Mouse (Mus musculus) forebrain, embryonic 15.5 days (tissue): ENCODE results near the gene Zbtb17. TPM values are rescaled to one million over a fixed set of nuclear protein-coding genes. Genes with fewer than 3 reads are reported as not detected.

Experiments used
- ATAC-seq: fragments of 200-750 bp; cut with Nextera tagmentation; replicated peaks from 2 replicates; pipeline ENCODE4 v1.8.0; 2017; ENCODE audit warnings: mild to moderate bottlenecking, moderate TSS enrichment, moderate library complexity
- H3K27ac ChIP-seq: fragments of 300-500 bp; sonication (generic); replicated peaks from 2 replicates; pipeline ENCODE4 v1.5.1; 2015; ENCODE audit warnings: mild to moderate bottlenecking, inconsistent platforms
- H3K27me3 ChIP-seq: fragments of 300-500 bp; sonication (generic); 2 replicates; pipeline ENCODE4 v1.6.1; 2015; ENCODE audit warnings: inconsistent platforms
- H3K36me3 ChIP-seq: fragments of 300-500 bp; sonication (generic); 2 replicates; pipeline ENCODE4 v1.6.1; 2015; ENCODE audit warnings: mild to moderate bottlenecking, inconsistent platforms
- H3K4me1 ChIP-seq: fragments of 300-500 bp; sonication (generic); 2 replicates; pipeline ENCODE4 v1.6.1; 2015; ENCODE audit warnings: inconsistent platforms
- H3K4me2 ChIP-seq: fragments of 300-500 bp; sonication (generic); replicated peaks from 2 replicates; pipeline ENCODE4 v1.6.1; 2015; ENCODE audit warnings: mild to moderate bottlenecking, inconsistent platforms
- H3K4me3 ChIP-seq: fragments of 300-500 bp; sonication (generic); 2 replicates; pipeline ENCODE4 v1.5.1; 2015; ENCODE audit warnings: mild to moderate bottlenecking, inconsistent platforms
- H3K9ac ChIP-seq: fragments of 300-500 bp; sonication (generic); replicated peaks from 2 replicates; pipeline ENCODE4 v1.6.1; 2015; ENCODE audit warnings: mild to moderate bottlenecking, inconsistent platforms
- H3K9me3 ChIP-seq: fragments of 300-500 bp; sonication (generic); 2 replicates; pipeline ENCODE4 v1.6.1; 2016; ENCODE audit warnings: inconsistent platforms
- WGBS: fragments of 180-500 bp; shearing (Covaris S2); methylation state at CpG from one replicate; pipeline ENCODE4 v1.1.7; 2015; ENCODE audit warnings: mixed read lengths; 5-methylcytosine and 5-hydroxymethylcytosine counted together
- polyA plus RNA-seq: library from polyadenylated mRNA; unstranded; fragments of >200 nt; fragmentation: Nextera tagmentation; extraction: Ambion mirVana; gene quantifications from 2 replicates; pipeline ENCODE4 v1.2.1, GENCODE M21; 2015

Zbtb17 gene
- polyA plus RNA-seq, 1 experiment from 2014 or later = 61.8 TPM

- H3K9me3 ChIP-seq = no peaks in the 10 kb centered on the region
- WGBS = 84% methylated on average over 6 of the region's 6 CpGs
- ATAC-seq = no peak
- H3K4me2 ChIP-seq = no peak overlapping the region
- H3K4me3 ChIP-seq = no peak overlapping the region
- no peak overlapping the region for H3K27ac ChIP-seq
- H3K4me1 ChIP-seq = peaks cover 10% of the 10 kb centered on the region
- no peak overlapping the region for H3K9ac ChIP-seq
- no peaks in the 10 kb centered on the region for H3K36me3 ChIP-seq
- no peaks in the 10 kb centered on the region for H3K27me3 ChIP-seq
These were observed 15.1 kb upstream of the Zbtb17 start for GRCm38 (mm10) chr4:141429381-141429780.

- Histone ChIP-seq H3K4me3 (no peak overlapping the region), H3K36me3 (no peaks in the 10 kb centered on the region), H3K9ac (no peak overlapping the region), H3K4me2 (no peak overlapping the region), H3K27ac (no peak overlapping the region), H3K9me3 (no peaks in the 10 kb centered on the region), H3K27me3 (no peaks in the 10 kb centered on the region), H3K4me1 (peaks cover 10% of the 10 kb centered on the region)
- no peak for ATAC-seq
- WGBS = 48% methylated on average over 9 of the region's 9 CpGs
These were observed 14.6 kb upstream of the Zbtb17 start for GRCm38 (mm10) chr4:141429847-141430246.

- H3K27me3 ChIP-seq = no peaks in the 10 kb centered on the region
- H3K36me3 ChIP-seq = no peaks in the 10 kb centered on the region
- no peak overlapping the region for H3K9ac ChIP-seq
- H3K4me1 ChIP-seq = peaks cover under 1% of the 10 kb centered on the region
- WGBS = 46% methylated on average over 9 of the region's 9 CpGs
- H3K27ac ChIP-seq = no peak overlapping the region
- H3K4me3 ChIP-seq = no peak overlapping the region
- H3K9me3 ChIP-seq = no peaks in the 10 kb centered on the region
- ATAC-seq = no peak
- H3K4me2 ChIP-seq = no peak overlapping the region
These were observed 13.5 kb upstream of the Zbtb17 start for GRCm38 (mm10) chr4:141430997-141431396.

- no peak overlapping the region for H3K27ac ChIP-seq
- WGBS = 64% methylated on average over 14 of the region's 14 CpGs
- H3K36me3 ChIP-seq = no peaks in the 10 kb centered on the region
- no peak overlapping the region for H3K4me2 ChIP-seq
- no peaks in the 10 kb centered on the region for H3K27me3 ChIP-seq
- no peaks in the 10 kb centered on the region for H3K4me1 ChIP-seq
- no peaks in the 10 kb centered on the region for H3K9me3 ChIP-seq
- no peak overlapping the region for H3K9ac ChIP-seq
- ATAC-seq = no peak
- no peak overlapping the region for H3K4me3 ChIP-seq
These were observed 11.8 kb upstream of the Zbtb17 start for GRCm38 (mm10) chr4:141432666-141433065.

GRCm38 (mm10) chr4:141433191-141433590 lies 11.3 kb upstream of the Zbtb17 start:
- ATAC-seq = no peak
- no peak overlapping the region for H3K27ac ChIP-seq
- H3K4me2 ChIP-seq = no peak overlapping the region
- no peaks in the 10 kb centered on the region for H3K9me3 ChIP-seq
- no peaks in the 10 kb centered on the region for H3K27me3 ChIP-seq
- H3K4me3 ChIP-seq = no peak overlapping the region
- no peaks in the 10 kb centered on the region for H3K4me1 ChIP-seq
- 83% methylated on average over 18 of the region's 18 CpGs for WGBS
- H3K36me3 ChIP-seq = no peaks in the 10 kb centered on the region
- H3K9ac ChIP-seq = no peak overlapping the region

GRCm38 (mm10) chr4:141435974-141436373 lies 8.5 kb upstream of the Zbtb17 start, which contains the start of gene Srarp:
TSS of gene Srarp (minus strand) at chr4:141436105.
- H3K36me3 ChIP-seq = no peaks in the 10 kb centered on the region
- H3K4me2 ChIP-seq = no peak within 1 kb of the TSS
- 91% methylated on average over 1 of the region's 1 CpGs for WGBS
- no peak for ATAC-seq
- H3K9me3 ChIP-seq = no peaks in the 10 kb centered on the region
- H3K27me3 ChIP-seq = no peaks in the 10 kb centered on the region
- H3K27ac ChIP-seq = no peak within 1 kb of the TSS
- no peaks in the 10 kb centered on the region for H3K4me1 ChIP-seq
- H3K4me3 ChIP-seq = no peak within 1 kb of the TSS
- no peak within 1 kb of the TSS for H3K9ac ChIP-seq

- Histone ChIP-seq H3K4me2 (no peak overlapping the region), H3K27me3 (no peaks in the 10 kb centered on the region), H3K9ac (no peak overlapping the region), H3K36me3 (no peaks in the 10 kb centered on the region), H3K27ac (no peak overlapping the region), H3K4me3 (no peak overlapping the region), H3K4me1 (peaks cover 6% of the 10 kb centered on the region), H3K9me3 (no peaks in the 10 kb centered on the region)
- whole genome bisulfite sequencing = 86% methylated on average over 12 of the region's 12 CpGs
- no peak for ATAC-seq
These were observed 5.2 kb upstream of the Zbtb17 start for GRCm38 (mm10) chr4:141439083-141439803.

- H3K9me3 ChIP-seq = no peaks in the 10 kb centered on the region
- no peak overlapping the region for H3K27ac ChIP-seq
- H3K27me3 ChIP-seq = no peaks in the 10 kb centered on the region
- peaks cover 15% of the 10 kb centered on the region for H3K4me1 ChIP-seq
- H3K4me2 ChIP-seq = no peak overlapping the region
- ATAC-seq = no peak
- H3K9ac ChIP-seq = no peak overlapping the region
- H3K4me3 ChIP-seq = no peak overlapping the region
- H3K36me3 ChIP-seq = no peaks in the 10 kb centered on the region
These were observed 3.6 kb upstream of the Zbtb17 start for GRCm38 (mm10) chr4:141440877-141441276.

GRCm38 (mm10) chr4:141443641-141444429 lies 619 bp upstream of the Zbtb17 start:
- ATAC-seq = no peak
- Histone ChIP-seq H3K9ac (peak overlapping the region; percentile 88), H3K4me2 (peak overlapping the region; percentile 52), H3K9me3 (no peaks in the 10 kb centered on the region), H3K4me3 (peak overlapping the region; percentile 79), H3K36me3 (peaks cover 17% of the 10 kb centered on the region), H3K4me1 (peaks cover 25% of the 10 kb centered on the region), H3K27ac (no peak overlapping the region), H3K27me3 (no peaks in the 10 kb centered on the region)
- 52% methylated on average over 11 of the region's 11 CpGs for WGBS

GRCm38 (mm10) chr4:141445328-141445720 lies 870 bp downstream of the Zbtb17 start:
- Histone ChIP-seq H3K9me3 (no peaks in the 10 kb centered on the region), H3K4me2 (peak overlapping the region; percentile 80), H3K36me3 (peaks cover 32% of the 10 kb centered on the region), H3K4me3 (peak overlapping the region; percentile 79), H3K4me1 (peaks cover 25% of the 10 kb centered on the region), H3K27me3 (no peaks in the 10 kb centered on the region), H3K27ac (0 out of 2 replicates have a peak overlapping the region, but pooled peaks have one; percentile 83), H3K9ac (peak overlapping the region; percentile 88)
- no peak for ATAC-seq
- 16% methylated on average over 14 of the region's 14 CpGs for WGBS

GRCm38 (mm10) chr4:141446211-141446610 lies 1.8 kb downstream of the Zbtb17 start:
- H3K9me3 ChIP-seq = no peaks in the 10 kb centered on the region
- no peak overlapping the region for H3K27ac ChIP-seq
- peaks cover 37% of the 10 kb centered on the region for H3K36me3 ChIP-seq
- H3K4me3 ChIP-seq = no peak overlapping the region
- WGBS = 72% methylated on average over 7 of the region's 7 CpGs
- 0 out of 2 replicates have a peak overlapping the region, but pooled peaks have one; percentile 80 for H3K4me2 ChIP-seq
- H3K27me3 ChIP-seq = no peaks in the 10 kb centered on the region
- no peak overlapping the region for H3K9ac ChIP-seq
- peaks cover 25% of the 10 kb centered on the region for H3K4me1 ChIP-seq
- ATAC-seq = no peak

GRCm38 (mm10) chr4:141451251-141451650 lies 6.8 kb downstream of the Zbtb17 start:
- 90% methylated on average over 2 of the region's 2 CpGs for WGBS
- Histone ChIP-seq H3K27me3 (no peaks in the 10 kb centered on the region), H3K9ac (no peak overlapping the region), H3K9me3 (no peaks in the 10 kb centered on the region), H3K27ac (no peak overlapping the region), H3K4me1 (peaks cover 10% of the 10 kb centered on the region), H3K4me3 (no peak overlapping the region), H3K36me3 (peaks cover 58% of the 10 kb centered on the region), H3K4me2 (no peak overlapping the region)
- ATAC-seq = no peak
